Mouse (Mus musculus) heart, embryonic 11.5 days (tissue): ENCODE results near the gene Pde10a. TPM values are rescaled to one million over a fixed set of nuclear protein-coding genes. Genes with fewer than 3 reads are reported as not detected.

Source experiments
- ATAC-seq: fragments of 200-750 bp; cut with Nextera tagmentation; replicated peaks from 2 replicates; pipeline ENCODE4 v1.8.0; 2017; ENCODE audit warnings: moderate library complexity; ENCODE audit not compliant: insufficient number of reproducible peaks, low FRiP score, low TSS enrichment
- H3K27ac ChIP-seq: fragments of 300-500 bp; sonication (generic); 2 replicates; pipeline ENCODE4 v1.5.1; 2014; ENCODE audit warnings: mild to moderate bottlenecking, low read depth, low read length
- H3K27me3 ChIP-seq: fragments of 300-500 bp; sonication (generic); 2 replicates; pipeline ENCODE4 v1.6.1; 2014; ENCODE audit warnings: mild to moderate bottlenecking, low read length, mixed read lengths; ENCODE audit not compliant: control insufficient read depth, insufficient read depth
- H3K36me3 ChIP-seq: fragments of 300-500 bp; sonication (generic); 2 replicates; pipeline ENCODE4 v1.6.1; 2014; ENCODE audit warnings: mild to moderate bottlenecking, low read length, moderate library complexity, mixed read lengths; ENCODE audit not compliant: control insufficient read depth, insufficient read depth
- H3K4me1 ChIP-seq: fragments of 300-500 bp; sonication (generic); 2 replicates; pipeline ENCODE4 v1.6.1; 2014; ENCODE audit warnings: low read length; ENCODE audit not compliant: control insufficient read depth, insufficient read depth
- H3K4me2 ChIP-seq: fragments of 300-500 bp; sonication (generic); 2 replicates; pipeline ENCODE4 v1.6.1; 2014; ENCODE audit warnings: mild to moderate bottlenecking, moderate library complexity
- H3K4me3 ChIP-seq: fragments of 300-500 bp; sonication (generic); 2 replicates; pipeline ENCODE4 v1.5.1; 2014; ENCODE audit warnings: low read depth, low read length
- H3K9ac ChIP-seq: fragments of 300-500 bp; sonication (generic); 2 replicates; pipeline ENCODE4 v1.6.1; 2014; ENCODE audit warnings: mild to moderate bottlenecking, low read depth, low read length, moderate library complexity
- H3K9me3 ChIP-seq: fragments of 300-500 bp; sonication (generic); replicated peaks from 2 replicates; pipeline ENCODE4 v1.6.1; 2016; ENCODE audit warnings: low read length; ENCODE audit not compliant: control insufficient read depth
- WGBS: fragments of 180-500 bp; shearing (Covaris S2); extraction: QIAGEN DNeasy Blood & Tissue Kit; methylation state at CpG from one replicate; pipeline ENCODE4 v1.1.7; 2014; ENCODE audit not compliant: insufficient replicate concordance; 5-methylcytosine and 5-hydroxymethylcytosine counted together
- polyA plus RNA-seq: library from polyadenylated mRNA; unstranded; fragments of >200 nt; fragmentation: Nextera tagmentation; extraction: Ambion mirVana; gene quantifications from 2 replicates; pipeline ENCODE4 v1.2.1, GENCODE M21; 2014

Pde10a gene
- polyA plus RNA-seq, 1 experiment from 2014 or later = 4.1 TPM

GRCm38 (mm10) chr17:8553601-8554000 lies 28.4 kb downstream of the Pde10a start:
- no peak for ATAC-seq
- H3K9ac ChIP-seq = no peak overlapping the region
- H3K36me3 ChIP-seq = no peaks in the 10 kb centered on the region
- no peak overlapping the region for H3K4me2 ChIP-seq
- WGBS = 79% methylated on average over 3 of the region's 3 CpGs
- H3K4me1 ChIP-seq = peaks cover 10% of the 10 kb centered on the region; the same call in 1 of the 2 replicates
- no peaks in the 10 kb centered on the region; the same call in none of the 2 replicates for H3K27me3 ChIP-seq
- no peaks in the 10 kb centered on the region for H3K9me3 ChIP-seq
- H3K27ac ChIP-seq = no peak overlapping the region
- H3K4me3 ChIP-seq = no peak overlapping the region

- H3K4me3 ChIP-seq = no peak overlapping the region
- H3K9ac ChIP-seq = no peak overlapping the region
- no peaks in the 10 kb centered on the region; the same call in none of the 2 replicates for H3K27me3 ChIP-seq
- no peak overlapping the region for H3K27ac ChIP-seq
- WGBS = 79% methylated on average over 6 of the region's 6 CpGs
- no peak overlapping the region for H3K4me2 ChIP-seq
- no peak for ATAC-seq
- H3K36me3 ChIP-seq = no peaks in the 10 kb centered on the region
- no peaks in the 10 kb centered on the region for H3K9me3 ChIP-seq
- peaks cover 10% of the 10 kb centered on the region; the same call in 1 of the 2 replicates for H3K4me1 ChIP-seq
Observed at GRCm38 (mm10) chr17:8554219-8554618, 29.0 kb downstream of the Pde10a start.

- Histone ChIP-seq H3K27me3 (peaks cover 2% of the 10 kb centered on the region), H3K36me3 (no peaks in the 10 kb centered on the region), H3K9me3 (no peaks in the 10 kb centered on the region), H3K4me3 (no peak overlapping the region), H3K9ac (no peak overlapping the region), H3K4me2 (peak overlapping the region; percentile 4), H3K4me1 (peaks cover 10% of the 10 kb centered on the region; the same call in 1 of the 2 replicates), H3K27ac (0 out of 2 replicates have a peak overlapping the region, but pooled peaks have one; percentile 42)
- 61% methylated on average over 9 of the region's 9 CpGs for WGBS
- no peak for ATAC-seq
Observed at GRCm38 (mm10) chr17:8555785-8556184, 30.6 kb downstream of the Pde10a start.

GRCm38 (mm10) chr17:8556223-8556622 lies 31.1 kb downstream of the Pde10a start:
- WGBS = 35% methylated on average over 6 of the region's 6 CpGs
- no peak overlapping the region for H3K9ac ChIP-seq
- H3K4me2 ChIP-seq = peak overlapping the region; percentile 4
- H3K4me3 ChIP-seq = no peak overlapping the region
- no peaks in the 10 kb centered on the region for H3K36me3 ChIP-seq
- H3K27ac ChIP-seq = 0 out of 2 replicates have a peak overlapping the region, but pooled peaks have one; percentile 42
- no peaks in the 10 kb centered on the region for H3K9me3 ChIP-seq
- peaks cover 2% of the 10 kb centered on the region for H3K27me3 ChIP-seq
- ATAC-seq = no peak
- H3K4me1 ChIP-seq = peaks cover 10% of the 10 kb centered on the region; the same call in 1 of the 2 replicates

- Histone ChIP-seq H3K36me3 (no peaks in the 10 kb centered on the region), H3K4me3 (no peak overlapping the region), H3K9me3 (no peaks in the 10 kb centered on the region), H3K9ac (no peak overlapping the region), H3K4me2 (no peak overlapping the region), H3K27me3 (0 out of 2 replicates have a peak, but pooled peaks cover 2% of the 10 kb centered on the region), H3K27ac (no peak overlapping the region), H3K4me1 (peaks cover 6% of the 10 kb centered on the region; the same call in 1 of the 2 replicates)
- WGBS = 63% methylated on average over 8 of the region's 8 CpGs
- ATAC-seq = no peak
Observed at GRCm38 (mm10) chr17:8557926-8558325, 32.8 kb downstream of the Pde10a start.

- Histone ChIP-seq H3K9ac (no peak overlapping the region), H3K4me3 (no peak overlapping the region), H3K36me3 (no peaks in the 10 kb centered on the region), H3K27ac (no peak overlapping the region), H3K27me3 (0 out of 2 replicates have a peak, but pooled peaks cover 2% of the 10 kb centered on the region), H3K4me2 (no peak overlapping the region), H3K9me3 (no peaks in the 10 kb centered on the region), H3K4me1 (no peaks in the 10 kb centered on the region)
- ATAC-seq = no peak
- 69% methylated on average over 14 of the region's 14 CpGs for WGBS
Observed at GRCm38 (mm10) chr17:8562101-8562885, 37.1 kb downstream of the Pde10a start.

- Histone ChIP-seq H3K4me3 (no peak overlapping the region), H3K9me3 (no peaks in the 10 kb centered on the region), H3K4me2 (no peak overlapping the region), H3K9ac (no peak overlapping the region), H3K4me1 (no peaks in the 10 kb centered on the region), H3K27ac (no peak overlapping the region), H3K36me3 (no peaks in the 10 kb centered on the region), H3K27me3 (0 out of 2 replicates have a peak, but pooled peaks cover 2% of the 10 kb centered on the region)
- 55% methylated on average over 1 of the region's 1 CpGs for WGBS
- ATAC-seq = no peak
Observed at GRCm38 (mm10) chr17:8562886-8563280, 37.7 kb downstream of the Pde10a start.

GRCm38 (mm10) chr17:8566850-8567249 lies 41.7 kb downstream of the Pde10a start, which contains the start of gene Gm17087:
Gene Gm17087 (minus strand): TSS chr17:8566950.
- Histone ChIP-seq H3K27ac (no peak within 1 kb of the TSS), H3K36me3 (no peaks in the 10 kb centered on the region), H3K27me3 (no peaks in the 10 kb centered on the region), H3K4me1 (no peaks in the 10 kb centered on the region), H3K4me2 (no peak within 1 kb of the TSS), H3K9ac (no peak within 1 kb of the TSS), H3K9me3 (no peaks in the 10 kb centered on the region), H3K4me3 (no peak within 1 kb of the TSS)
- ATAC-seq = no peak
- WGBS = 87% methylated on average over 6 of the region's 6 CpGs
